Mouse (Mus musculus) heart, postnatal 36 days (tissue): ENCODE measurements at regions not wholly inside any gene's neighbourhood (a gene's known extent, or its start where the extent isn't known, plus 50 kb on each side); places are given as distances from the start of the nearest gene placed in this dataset.

Experiments used
- DNase-seq, 2 experiments: peaks; one replicate each; pipeline ENCODE4 v3.0.0; 2021 to 2022
- intact Hi-C: fragments of 180-260 bp; cut with DNase I; formaldehyde crosslinking; loops from one replicate; pipeline ENCODE4 v1.15.1; 2025

GRCm38 (mm10) chr5:43417259-43417658 is 98.1 kb upstream of the C1qtnf7 start:
- intact Hi-C loops: no loop called here
- DNase-seq: no peak

GRCm38 (mm10) chr5:43422815-43423687 is 92.3 kb upstream of the C1qtnf7 start:
- intact Hi-C loops: loop anchor here (2.0 to 5.0 kb wide), 2 partner anchors 79 to 212 kb away; no protein-coding TSS in a partner anchor
- DNase-seq: peak; percentile 62 to 68

- DNase-seq: no peak
- intact Hi-C loops: loop anchor here (5.0 kb wide), 1 partner anchor 78 kb away; no protein-coding TSS in a partner anchor
These were observed 90.6 kb upstream of the C1qtnf7 start for GRCm38 (mm10) chr5:43424551-43425257.

- no peak for DNase-seq
- intact Hi-C loops: no loop called here
These were observed 82.0 kb upstream of the C1qtnf7 start for GRCm38 (mm10) chr5:43433337-43433736.

- DNase-seq: no peak
- intact Hi-C loops: no loop called here
These were observed 76.1 kb upstream of the C1qtnf7 start for GRCm38 (mm10) chr5:43439191-43439590.

GRCm38 (mm10) chr5:43441306-43441705 is 74.0 kb upstream of the C1qtnf7 start:
- peak; percentile 41 to 50 for DNase-seq
- intact Hi-C loops: no loop called here

GRCm38 (mm10) chr5:43444582-43445214 is 70.6 kb upstream of the C1qtnf7 start:
- no peak for DNase-seq
- intact Hi-C loops: no loop called here

GRCm38 (mm10) chr5:43445620-43446019 is 69.7 kb upstream of the C1qtnf7 start:
- DNase-seq: no peak
- intact Hi-C loops: no loop called here

GRCm38 (mm10) chr5:43446295-43446694 is 69.0 kb upstream of the C1qtnf7 start:
- intact Hi-C loops: no loop called here
- no peak for DNase-seq

GRCm38 (mm10) chr5:43456018-43456417 is 59.3 kb upstream of the C1qtnf7 start:
- DNase-seq: peak; percentile 57
- intact Hi-C loops: no loop called here

GRCm38 (mm10) chr5:43457725-43458124 is 57.6 kb upstream of the C1qtnf7 start:
- DNase-seq: no peak
- intact Hi-C loops: no loop called here

GRCm38 (mm10) chr5:43461987-43462715 is 53.2 kb upstream of the C1qtnf7 start:
- DNase-seq: no peak
- intact Hi-C loops: no loop called here
